Mouse (Mus musculus) embryonic stem cell, embryonic (primary cell): ENCODE results near the gene Krtap29-1.

Experiments used
- CTCF ChIA-PET, 4 experiments: fragments of 300-600 bp in 2 of 4; fragments of 350-600 bp in 2 of 4; sonication (Branson Sonifier 250); formaldehyde crosslinking; loops; one replicate each; lab custom pipeline; 2022; ENCODE audit warnings: inconsistent platforms in 2 of 4; lab: Charles Lee
- POLR2A ChIA-PET, 4 experiments: fragments of 300-600 bp in 2 of 4; fragments of 350-600 bp in 2 of 4; sonication (Branson Sonifier 250); formaldehyde crosslinking; loops; one replicate each; lab custom pipeline; 2022; ENCODE audit warnings: antibody characterized with exemption in 4 of 4, inconsistent platforms in 1 of 4; lab: Charles Lee

Krtap29-1 gene

DNA sequence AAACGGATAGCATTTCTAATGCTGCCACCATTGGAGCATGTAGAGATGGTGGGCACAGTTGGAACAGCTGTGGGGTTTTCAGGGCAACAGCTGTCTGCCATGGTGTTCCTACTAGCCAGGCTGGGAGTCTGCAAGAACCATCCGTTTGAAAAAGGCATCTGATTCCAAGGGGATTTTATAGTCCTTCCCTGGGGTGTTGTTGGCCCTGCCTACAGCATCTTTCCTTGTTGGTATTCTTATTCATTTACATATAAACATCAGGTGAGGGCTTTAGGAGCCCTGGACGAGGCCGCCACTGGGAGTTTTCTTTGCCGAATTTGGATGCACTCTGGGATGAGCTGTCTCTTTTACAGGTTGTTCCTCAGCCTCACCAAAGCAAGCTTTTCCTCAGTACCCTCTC, at the start of gene Krtap29-1:
Krtap29-1 (minus strand) TSS at position 101 of the 400 bp plus-strand sequence.
- ChIA-PET CTCF (interaction anchor here in 1 of 4 experiments (1.6 kb wide), 1 partner anchor 14 kb away, joined by 4 read pairs; no protein-coding TSS in a partner anchor), POLR2A (interaction anchor here in 1 of 4 experiments (0.6 kb wide), 1 partner anchor 913 kb away, joined by 3 read pairs; no protein-coding TSS in a partner anchor)

DNA sequence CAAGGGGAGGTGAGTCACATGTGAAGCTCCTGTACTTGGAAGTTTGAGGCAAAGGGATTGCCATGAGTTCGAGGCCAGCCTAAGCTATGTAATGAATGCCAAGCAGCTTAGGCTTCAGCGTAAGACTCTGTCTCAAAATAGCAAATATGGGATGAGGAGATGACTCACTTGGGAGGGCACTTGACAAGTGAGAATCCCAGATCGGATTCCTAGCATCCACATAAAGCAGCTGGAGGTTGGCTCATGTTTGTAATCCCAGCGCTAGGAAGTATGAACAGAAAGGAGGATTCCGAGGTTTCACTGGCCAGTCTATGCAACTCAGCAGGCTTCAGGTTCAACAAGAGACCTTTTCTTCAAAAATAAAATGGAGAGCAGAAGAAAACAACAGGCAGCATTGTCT, 42.6 kb upstream of the Krtap29-1 start:
- CTCF ChIA-PET = interaction anchor here in 1 of 4 experiments (0.6 kb wide), 1 partner anchor 711 kb away, joined by 3 read pairs; no protein-coding TSS in a partner anchor
- POLR2A ChIA-PET = interaction anchor here in 1 of 4 experiments (0.6 kb wide), 1 partner anchor 558 kb away, joined by 4 read pairs; no protein-coding TSS in a partner anchor

DNA sequence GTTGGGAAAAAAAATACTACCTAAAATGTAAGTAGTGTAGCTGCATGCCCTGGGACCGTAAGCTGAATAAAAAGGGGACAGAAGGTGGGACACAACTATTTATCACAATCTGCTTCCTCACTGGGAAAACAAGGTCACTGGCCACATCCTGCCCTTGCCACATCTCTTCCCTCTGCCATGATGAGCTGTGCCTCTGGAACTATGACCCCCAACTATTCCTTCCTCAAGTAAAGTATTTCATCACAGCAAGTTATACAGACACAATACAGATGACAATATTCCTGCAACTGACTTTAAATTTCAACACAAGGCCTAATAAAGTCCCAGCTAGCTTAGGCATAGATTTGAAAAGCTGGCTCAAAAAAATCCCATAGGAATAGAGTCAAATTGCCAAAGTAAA, 40.6 kb upstream of the Krtap29-1 start:
- CTCF ChIA-PET = interaction anchor here in 1 of 4 experiments (1.0 kb wide), 1 partner anchor 12 kb away, joined by 4 read pairs; no protein-coding TSS in a partner anchor

DNA sequence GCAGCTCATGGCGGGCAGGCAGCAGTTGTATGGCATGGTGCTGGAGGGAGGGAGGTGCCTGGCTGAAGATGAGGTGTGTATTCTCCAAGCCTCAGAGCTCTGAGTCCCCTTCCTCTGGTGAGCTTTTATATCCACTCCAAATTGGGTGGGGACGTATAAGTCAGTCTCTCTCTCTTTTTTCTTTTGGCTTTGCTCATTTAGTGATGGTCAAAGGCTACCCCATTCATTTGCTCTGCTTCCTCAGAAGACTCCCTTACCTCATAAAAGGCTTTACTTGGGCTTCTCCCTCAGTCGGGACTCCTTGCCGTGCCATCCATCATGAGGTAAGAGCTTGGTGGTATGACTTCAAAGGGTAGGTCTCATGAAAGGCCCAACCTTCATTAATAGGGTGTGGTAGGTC, 37.3 kb upstream of the Krtap29-1 start, which contains the start of gene Krt33a:
Krt33a (minus strand) TSS at position 101 of the 400 bp plus-strand sequence.
- POLR2A ChIA-PET = no interaction called here
- CTCF ChIA-PET = interaction anchor here in 1 of 4 experiments (0.9 kb wide), 1 partner anchor 9 kb away, joined by 3 read pairs; no protein-coding TSS in a partner anchor

More for the DNA sequence above, 40.6 kb upstream of the Krtap29-1 start:
- POLR2A ChIA-PET = no interaction called here

DNA sequence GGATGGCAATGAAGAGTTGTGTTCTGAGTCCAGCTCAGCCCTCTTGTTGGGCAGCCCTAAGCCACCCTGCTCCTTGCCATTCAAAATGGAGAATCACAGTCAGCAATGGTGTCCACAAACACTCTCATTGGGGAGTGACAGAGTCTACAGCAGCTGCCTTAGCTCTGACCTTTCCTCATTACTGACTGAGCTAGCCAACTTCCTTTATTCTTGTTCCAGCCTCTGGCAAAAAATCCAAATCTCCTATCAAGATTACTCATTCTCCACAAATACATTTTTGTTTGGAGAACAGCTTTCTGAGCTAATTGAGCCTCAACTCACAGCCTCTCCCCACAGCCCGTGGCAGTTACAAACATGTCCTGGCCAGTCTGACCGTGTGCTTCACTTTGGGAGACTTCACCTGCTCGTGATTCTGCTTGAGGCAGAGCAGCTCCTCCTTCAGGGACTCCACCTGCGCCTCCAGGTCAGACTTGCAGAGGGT, 34.9 kb upstream of the Krtap29-1 start:
- CTCF ChIA-PET = no interaction called here
- POLR2A ChIA-PET = interaction anchor here in 1 of 4 experiments (0.6 kb wide), 1 partner anchor 616 kb away, joined by 3 read pairs; no protein-coding TSS in a partner anchor

DNA sequence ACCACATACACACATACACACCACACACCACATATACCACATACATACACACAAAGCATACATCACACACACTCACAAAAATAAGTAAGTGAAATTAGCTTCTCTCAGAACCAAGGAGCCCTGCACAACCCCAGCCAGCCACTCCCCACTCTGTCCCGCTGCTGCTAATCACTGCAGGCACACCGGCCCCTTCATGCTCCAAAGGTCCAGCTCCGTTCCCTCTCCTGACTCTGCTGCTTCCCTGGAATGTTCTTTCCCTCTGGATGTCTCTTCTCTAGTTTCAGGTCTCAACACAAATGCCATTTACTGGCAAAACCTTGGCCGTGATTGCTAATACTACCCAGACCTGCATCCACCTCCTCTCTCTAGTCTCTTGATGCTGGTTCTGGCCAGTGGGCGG, 31.8 kb upstream of the Krtap29-1 start:
- CTCF ChIA-PET = no interaction called here
- POLR2A ChIA-PET = no interaction called here

DNA sequence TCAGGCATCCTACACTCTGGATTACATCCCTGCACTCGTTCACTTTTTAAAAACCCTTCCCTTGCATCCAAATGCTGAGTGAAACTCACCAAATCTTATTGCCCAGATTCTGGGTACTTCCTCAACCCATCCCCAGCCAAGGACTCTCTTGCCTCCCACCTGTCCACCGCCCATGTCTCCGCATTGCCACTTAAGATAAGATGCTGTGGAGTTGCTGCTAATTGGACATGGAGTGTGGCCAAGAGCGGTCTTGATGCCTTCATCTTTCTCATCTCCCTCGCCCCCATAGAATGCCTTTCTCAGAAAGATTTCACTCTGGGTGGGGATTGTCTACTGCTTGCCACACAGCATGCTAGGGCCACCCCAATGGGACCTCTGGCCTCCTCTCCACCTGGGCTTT, 29.5 kb upstream of the Krtap29-1 start:
- CTCF ChIA-PET = no interaction called here
- POLR2A ChIA-PET = no interaction called here

DNA sequence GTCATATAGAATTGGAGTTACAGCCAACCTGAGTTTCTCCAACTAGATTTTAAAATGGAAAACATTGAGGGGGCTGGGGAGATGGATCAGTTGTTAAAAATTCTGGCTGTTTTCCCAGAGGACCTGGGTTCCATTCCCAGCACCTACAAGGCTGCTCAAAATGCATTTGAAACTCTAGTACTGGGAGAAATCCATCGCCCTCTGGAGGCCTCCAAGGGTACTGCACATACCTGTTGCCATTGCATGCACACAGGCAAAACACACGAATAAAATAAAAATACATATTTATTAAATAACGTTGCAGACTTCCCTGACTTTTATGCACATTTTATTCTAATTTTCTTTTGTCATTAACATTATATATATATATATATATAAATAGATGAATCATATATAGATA, 27.8 kb upstream of the Krtap29-1 start:
- ChIA-PET CTCF (interaction anchor here in 3 of 4 experiments (0.6 to 2.8 kb wide), 6 partner anchors 9 to 606 kb away, joined by 3 to 7 read pairs (median 4); partner anchors contain the start of gene Krt33a (in 1 of the 3)), POLR2A (no interaction called here)

DNA sequence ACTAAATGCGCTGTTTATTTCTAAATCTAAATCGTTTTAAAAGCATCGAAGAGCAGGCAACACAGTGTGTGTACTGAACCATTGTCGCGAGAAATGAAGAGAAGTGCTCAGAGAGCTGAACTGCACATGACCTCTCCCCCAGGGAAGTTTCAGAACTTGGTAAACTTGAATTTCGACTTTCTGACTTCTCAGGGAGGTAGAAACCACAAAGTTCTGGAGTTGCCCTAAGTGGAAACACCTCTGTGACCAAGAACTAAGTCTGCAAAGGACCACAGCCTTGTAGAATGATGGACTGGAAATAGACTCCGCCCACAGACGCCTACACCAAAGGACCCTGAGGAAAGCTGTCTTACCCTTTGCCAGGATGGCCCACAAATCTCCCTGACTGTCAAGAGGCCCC, 27.1 kb upstream of the Krtap29-1 start:
- POLR2A ChIA-PET = no interaction called here

DNA sequence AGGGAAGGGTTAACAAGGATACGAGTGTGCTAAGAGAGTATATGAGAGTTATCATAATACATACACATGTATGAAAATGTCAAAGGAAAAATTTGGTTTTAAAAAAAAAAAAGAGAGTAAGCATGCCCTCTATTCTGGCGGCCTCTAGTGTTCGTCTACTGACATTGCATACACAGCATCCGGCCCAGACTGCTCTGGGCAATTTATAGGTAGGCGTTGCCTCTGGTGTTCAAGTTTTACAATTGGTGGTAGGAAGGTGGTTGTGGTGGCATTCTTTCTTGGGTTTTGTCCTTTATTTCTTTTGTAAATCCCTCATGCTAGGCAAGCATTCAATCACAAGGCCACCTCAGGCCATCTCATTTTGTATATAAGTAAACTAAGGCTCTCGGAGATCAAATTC, 26.0 kb upstream of the Krtap29-1 start:
- CTCF ChIA-PET = interaction anchor here in 3 of 4 experiments (0.7 to 2.8 kb wide), 3 partner anchors 252 to 294 kb away, joined by 4 to 7 read pairs (median 6); no protein-coding TSS in a partner anchor
- POLR2A ChIA-PET = no interaction called here

More for the DNA sequence above, 27.1 kb upstream of the Krtap29-1 start:
- CTCF ChIA-PET = interaction anchor here in 3 of 4 experiments (0.7 to 2.8 kb wide), 4 partner anchors 276 to 695 kb away, joined by 3 to 7 read pairs (median 4); no protein-coding TSS in a partner anchor

DNA sequence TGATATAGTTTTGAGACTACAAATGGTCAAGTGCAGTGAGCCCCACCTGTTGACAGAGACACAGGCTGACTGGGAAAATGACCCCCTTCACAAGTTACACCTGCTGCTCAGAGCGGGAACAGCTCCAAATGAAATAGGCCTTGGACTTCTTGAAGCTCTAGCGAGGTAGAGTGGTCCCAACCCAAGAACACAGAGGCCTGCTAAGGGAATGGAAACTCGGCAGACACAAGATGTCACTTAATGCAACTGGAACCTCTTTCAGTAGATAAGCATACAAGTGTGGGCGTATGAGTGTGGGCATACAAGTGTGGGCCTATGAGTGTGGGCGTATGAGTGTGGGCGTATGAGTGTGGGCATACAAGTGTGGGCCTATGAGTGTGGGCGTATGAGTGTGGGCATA, 20.2 kb upstream of the Krtap29-1 start:
- POLR2A ChIA-PET = no interaction called here
- CTCF ChIA-PET = no interaction called here

DNA sequence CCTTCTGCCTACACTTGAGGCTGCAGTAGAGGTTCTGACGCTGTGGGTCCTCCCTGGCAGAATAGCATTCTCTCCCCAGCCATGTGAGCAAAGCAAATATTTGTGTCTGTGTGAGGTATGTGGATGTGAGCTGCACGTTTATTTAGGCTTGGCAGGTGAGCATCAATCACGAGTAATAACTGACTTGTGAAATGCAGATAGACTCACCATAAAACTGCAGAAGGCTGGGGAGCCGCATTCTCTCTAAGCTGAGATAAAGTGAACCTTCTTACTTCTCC, 15.5 kb upstream of the Krtap29-1 start:
- ChIA-PET CTCF (no interaction called here), POLR2A (no interaction called here)

DNA sequence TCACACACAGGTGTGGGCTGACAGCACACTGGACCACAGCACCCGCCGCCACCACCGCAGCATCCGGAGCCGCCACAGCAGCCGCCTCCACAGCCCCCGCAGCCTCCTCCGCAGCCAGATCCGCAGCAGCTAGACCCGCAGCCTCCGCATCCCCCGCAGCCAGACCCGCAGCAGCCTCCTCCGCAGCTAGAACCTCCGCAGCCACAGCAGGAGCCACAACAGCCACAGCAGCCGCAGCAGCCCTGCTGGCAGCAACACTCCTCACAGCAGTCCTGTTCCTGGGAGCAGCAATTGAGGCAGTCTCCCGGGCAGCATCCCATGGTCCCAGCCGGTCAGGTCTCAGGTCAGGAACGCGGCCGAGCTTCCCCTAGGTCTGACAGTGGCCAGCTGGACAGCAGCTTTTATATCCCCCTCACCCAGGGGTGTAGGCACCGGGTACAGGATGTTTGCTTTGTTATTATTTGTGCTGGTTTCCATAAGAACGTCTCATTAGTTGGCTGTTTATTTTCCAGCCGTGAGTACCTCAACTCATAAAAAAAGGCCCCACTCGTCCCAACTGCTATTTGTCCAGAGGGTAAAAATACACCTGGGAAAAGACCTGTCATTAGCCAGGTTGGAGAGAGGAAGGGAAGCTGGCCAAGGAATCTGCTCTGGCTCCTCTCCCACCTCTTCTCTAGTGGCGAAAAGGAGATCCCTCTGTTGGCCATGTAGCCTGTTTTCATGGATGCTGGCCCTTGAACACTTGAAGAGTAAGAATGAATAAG, 14.9 kb upstream of the Krtap29-1 start, which contains the start of gene Krtap17-1:
Krtap17-1 (minus strand) TSS at position 375 of the 764 bp plus-strand sequence.
- POLR2A ChIA-PET = interaction anchor here in 1 of 4 experiments (0.6 kb wide), 1 partner anchor 608 kb away, joined by 3 read pairs; no protein-coding TSS in a partner anchor

DNA sequence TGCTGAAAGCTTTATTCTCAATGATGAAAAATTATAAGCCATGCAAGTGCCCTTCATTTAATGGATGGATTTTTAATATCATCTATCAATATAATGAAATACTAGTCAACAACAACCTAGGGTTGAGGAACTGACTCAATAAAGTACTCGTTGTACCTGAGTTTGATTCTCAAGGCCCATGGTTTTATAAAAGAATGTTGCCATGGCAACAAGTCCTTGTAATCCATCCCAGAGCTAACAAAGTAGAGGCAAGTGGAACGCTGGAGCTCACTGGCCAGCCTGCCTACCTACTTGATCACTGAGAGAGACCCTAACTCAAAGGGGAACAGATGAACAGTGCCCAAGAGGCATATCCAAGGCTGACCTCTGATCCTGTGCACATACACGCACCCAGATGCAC, 11.7 kb upstream of the Krtap29-1 start:
- POLR2A ChIA-PET = interaction anchor here in 2 of 4 experiments (0.7 kb wide), 2 partner anchors 605 to 656 kb away, joined by 3 read pairs; no protein-coding TSS in a partner anchor
- CTCF ChIA-PET = interaction anchor here in 2 of 4 experiments (0.6 to 1.2 kb wide), 3 partner anchors 68 to 641 kb away, joined by 3 to 4 read pairs (median 3); no protein-coding TSS in a partner anchor

More for the DNA sequence above, 14.9 kb upstream of the Krtap29-1 start, which contains the start of gene Krtap17-1:
- CTCF ChIA-PET = no interaction called here

DNA sequence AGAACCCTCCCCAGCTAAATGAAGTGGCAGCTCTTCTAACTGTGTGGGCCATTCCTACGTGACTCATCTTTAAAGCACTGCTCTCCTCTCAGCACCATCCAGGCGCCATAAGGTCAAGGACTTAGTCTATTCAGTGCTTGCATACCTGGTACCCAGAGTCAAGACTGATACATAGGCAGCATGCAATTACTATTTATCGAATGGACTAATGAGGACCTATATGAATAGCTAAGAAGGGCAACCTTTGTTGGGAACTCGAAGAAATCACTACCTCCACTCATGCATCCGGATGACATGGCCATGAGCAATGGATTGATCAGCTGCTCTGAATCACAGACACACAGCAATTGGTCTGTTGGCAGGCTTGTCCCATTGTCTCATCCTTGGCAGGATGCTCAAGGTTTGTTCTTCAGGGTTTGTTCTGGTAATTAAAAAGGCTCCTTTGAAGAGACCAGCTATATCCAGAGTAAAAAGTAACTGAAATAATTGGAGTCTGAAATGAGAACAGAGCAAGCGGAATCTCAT, 11.1 kb upstream of the Krtap29-1 start:
- ChIA-PET CTCF (interaction anchor here in 2 of 4 experiments (0.6 to 1.2 kb wide), 2 partner anchors 69 to 416 kb away, joined by 3 to 4 read pairs; no protein-coding TSS in a partner anchor), POLR2A (no interaction called here)

DNA sequence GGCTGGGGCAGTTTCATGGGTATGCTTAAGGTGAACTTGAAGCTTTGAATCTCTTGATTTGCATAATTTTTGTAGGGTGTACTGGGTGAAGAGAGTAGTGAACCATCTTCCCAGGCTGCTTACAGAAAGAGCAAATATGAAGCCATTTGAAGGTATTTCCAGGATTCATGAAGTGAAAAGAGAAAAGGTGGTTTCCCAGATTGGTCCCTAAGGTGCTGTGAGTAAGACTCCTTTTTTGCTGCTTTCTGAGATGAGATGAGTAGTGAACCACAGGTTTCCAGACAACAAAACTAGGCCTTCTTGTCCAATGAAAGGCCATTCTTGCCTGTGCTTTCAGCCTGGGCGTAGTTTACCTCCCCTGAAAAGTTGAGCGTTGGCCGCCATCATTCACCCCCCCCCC, 9.7 kb upstream of the Krtap29-1 start:
- CTCF ChIA-PET = interaction anchor here in 1 of 4 experiments (0.7 kb wide), 1 partner anchor 1646 kb away, joined by 3 read pairs; no protein-coding TSS in a partner anchor
- POLR2A ChIA-PET = no interaction called here

DNA sequence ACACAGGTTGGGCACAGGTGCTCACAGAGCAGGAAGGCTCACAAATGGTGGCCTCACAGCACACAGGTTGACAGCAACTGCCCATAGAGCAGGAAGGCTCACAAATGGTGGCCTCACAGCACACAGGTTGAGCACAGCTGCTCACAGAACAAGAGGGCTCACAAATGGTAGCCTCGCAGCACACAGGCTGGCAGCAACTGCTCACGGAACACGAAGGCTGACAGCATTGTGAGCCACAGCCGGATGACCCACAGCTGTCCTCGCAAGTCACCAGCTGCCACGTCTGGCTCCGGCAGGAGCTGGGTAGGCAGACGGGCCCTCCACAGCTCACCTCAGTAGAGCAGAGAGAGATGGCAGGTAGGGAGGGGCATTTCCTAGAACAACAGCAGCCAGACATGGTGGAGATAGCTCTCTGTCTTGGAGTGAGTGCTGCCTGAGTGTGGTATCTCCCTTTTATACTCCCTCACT, 7.4 kb upstream of the Krtap29-1 start, which contains the start of gene Krtap16-1:
Krtap16-1 (minus strand) TSS at position 418 of the 468 bp plus-strand sequence.
- ChIA-PET CTCF (interaction anchor here in 2 of 4 experiments (0.9 to 1.0 kb wide), 2 partner anchors 183 to 312 kb away, joined by 3 to 4 read pairs; no protein-coding TSS in a partner anchor), POLR2A (no interaction called here)

DNA sequence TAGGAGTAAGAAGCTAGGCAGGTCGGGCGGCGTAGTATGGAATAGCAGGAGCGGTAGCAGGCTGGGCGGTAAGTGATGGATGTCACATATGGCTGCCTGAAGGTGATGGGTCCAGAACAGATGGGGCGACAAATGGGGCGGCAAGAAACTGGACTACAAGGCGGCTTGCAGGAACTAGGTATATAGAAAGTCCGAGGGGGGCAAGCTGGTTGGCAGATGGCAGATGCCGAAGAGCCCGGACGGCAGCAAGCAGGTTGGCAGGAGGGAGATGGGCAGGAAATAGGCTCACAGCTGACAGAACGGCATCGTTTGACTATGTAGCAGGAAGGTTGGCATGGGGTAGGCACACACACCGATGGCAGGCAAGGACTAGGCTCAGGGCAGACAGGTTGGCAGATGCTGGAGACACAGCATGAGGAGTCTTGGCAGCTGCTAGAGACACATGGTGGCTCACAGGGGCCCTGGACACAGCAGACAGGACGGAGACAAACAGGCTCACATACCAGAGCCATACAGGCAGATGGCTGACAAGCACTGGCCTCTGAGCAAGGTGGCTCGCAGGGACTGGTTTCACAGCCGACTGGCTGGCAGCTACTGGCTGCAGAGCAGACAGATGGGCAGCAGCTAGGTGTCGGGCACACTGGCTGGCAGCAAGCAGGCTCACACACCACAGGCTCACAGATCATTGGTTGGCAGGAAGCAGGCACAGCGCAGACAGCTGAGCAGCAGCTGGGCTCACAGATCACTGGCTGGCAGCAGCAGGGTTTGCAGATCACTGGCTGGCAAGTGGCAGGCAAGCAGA, 6.6 kb upstream of the Krtap29-1 start:
- ChIA-PET CTCF (interaction anchor here in 3 of 4 experiments (0.7 to 1.0 kb wide), 3 partner anchors 50 to 313 kb away, joined by 3 to 6 read pairs (median 4); no protein-coding TSS in a partner anchor), POLR2A (no interaction called here)
